Mouse (Mus musculus) forebrain, embryonic 12.5 days (tissue): ENCODE measurements at regions not wholly inside any gene's neighbourhood (a gene's known extent, or its start where the extent isn't known, plus 50 kb on each side); places are given as distances from the start of the nearest gene placed in this dataset.
A peak's percentile ranks its signal among the peaks of the same experiment; 100 is the strongest.

Experiments
- ATAC-seq: fragments of 200-750 bp; cut with Nextera tagmentation; 2 replicates; pipeline ENCODE4 v1.8.0; 2017; ENCODE audit warnings: moderate TSS enrichment; ENCODE audit not compliant: low FRiP score
- H3K27ac ChIP-seq: fragments of 300-500 bp; sonication (generic); 2 replicates; pipeline ENCODE4 v1.5.1; 2016; ENCODE audit warnings: mild to moderate bottlenecking
- H3K27me3 ChIP-seq: fragments of 300-500 bp; sonication (generic); 2 replicates; pipeline ENCODE4 v1.6.1; 2016; ENCODE audit warnings: mild to moderate bottlenecking
- H3K36me3 ChIP-seq: fragments of 300-500 bp; sonication (generic); replicated peaks from 2 replicates; pipeline ENCODE4 v1.6.1; 2016; ENCODE audit warnings: mild to moderate bottlenecking
- H3K4me1 ChIP-seq: fragments of 300-500 bp; sonication (generic); 2 replicates; pipeline ENCODE4 v1.6.1; 2016
- H3K4me2 ChIP-seq: fragments of 300-500 bp; sonication (generic); 2 replicates; pipeline ENCODE4 v1.6.1; 2016; ENCODE audit warnings: mild to moderate bottlenecking, moderate library complexity
- H3K4me3 ChIP-seq: fragments of 300-500 bp; sonication (generic); replicated peaks from 2 replicates; pipeline ENCODE4 v1.5.1; 2016; ENCODE audit warnings: mild to moderate bottlenecking
- H3K9ac ChIP-seq: fragments of 300-500 bp; sonication (generic); 2 replicates; pipeline ENCODE4 v1.6.1; 2016; ENCODE audit warnings: mild to moderate bottlenecking
- H3K9me3 ChIP-seq: fragments of 300-500 bp; sonication (generic); 2 replicates; pipeline ENCODE4 v1.6.1; 2016
- WGBS: fragments of 180-500 bp; shearing (Covaris S2); methylation state at CpG from one replicate; pipeline ENCODE4 v1.1.7; 2016; 5-methylcytosine and 5-hydroxymethylcytosine counted together

- H3K9ac ChIP-seq = no peak overlapping the region
- ATAC-seq = no peak
Observed at GRCm38 (mm10) chr3:80631391-80631790, 171.2 kb downstream of the Gria2 start.

GRCm38 (mm10) chr3:80610414-80610813 lies 192.2 kb downstream of the Gria2 start:
- Histone ChIP-seq H3K27me3 (no peaks in the 10 kb centered on the region), H3K4me1 (peaks cover 5% of the 10 kb centered on the region), H3K9ac (no peak overlapping the region), H3K4me3 (no peak overlapping the region), H3K27ac (no peak overlapping the region), H3K9me3 (no peaks in the 10 kb centered on the region), H3K36me3 (no peaks in the 10 kb centered on the region), H3K4me2 (no peak overlapping the region)
- 83% methylated on average over 2 of the region's 2 CpGs for WGBS
- no peak for ATAC-seq

More at GRCm38 (mm10) chr3:80631391-80631790, 171.2 kb downstream of the Gria2 start:
- Histone ChIP-seq H3K9me3 (no peaks in the 10 kb centered on the region), H3K27ac (no peak overlapping the region), H3K4me1 (no peaks in the 10 kb centered on the region), H3K4me2 (no peak overlapping the region), H3K4me3 (no peak overlapping the region), H3K36me3 (no peaks in the 10 kb centered on the region), H3K27me3 (no peaks in the 10 kb centered on the region)

GRCm38 (mm10) chr3:80608467-80608866 lies 194.2 kb downstream of the Gria2 start:
- Histone ChIP-seq H3K36me3 (no peaks in the 10 kb centered on the region), H3K4me3 (no peak overlapping the region), H3K27me3 (no peaks in the 10 kb centered on the region), H3K9ac (no peak overlapping the region), H3K4me1 (peaks cover 5% of the 10 kb centered on the region), H3K9me3 (no peaks in the 10 kb centered on the region), H3K4me2 (no peak overlapping the region), H3K27ac (no peak overlapping the region)
- ATAC-seq = peak; percentile 86
- 9% methylated on average over 4 of the region's 4 CpGs for WGBS

GRCm38 (mm10) chr3:80607809-80608208 lies 194.8 kb downstream of the Gria2 start:
- Histone ChIP-seq H3K4me3 (no peak overlapping the region), H3K4me2 (no peak overlapping the region), H3K36me3 (no peaks in the 10 kb centered on the region), H3K27ac (no peak overlapping the region), H3K9ac (no peak overlapping the region), H3K4me1 (peaks cover 5% of the 10 kb centered on the region), H3K9me3 (no peaks in the 10 kb centered on the region), H3K27me3 (no peaks in the 10 kb centered on the region)
- 9% methylated on average over 2 of the region's 2 CpGs for WGBS
- peak; percentile 73 for ATAC-seq

GRCm38 (mm10) chr3:80597549-80597948 lies 205.1 kb downstream of the Gria2 start:
- Histone ChIP-seq H3K4me3 (no peak overlapping the region), H3K9me3 (no peaks in the 10 kb centered on the region), H3K27me3 (no peaks in the 10 kb centered on the region), H3K4me1 (no peaks in the 10 kb centered on the region), H3K4me2 (no peak overlapping the region), H3K9ac (no peak overlapping the region), H3K36me3 (no peaks in the 10 kb centered on the region), H3K27ac (no peak overlapping the region)
- no peak for ATAC-seq

- Histone ChIP-seq H3K27ac (no peak overlapping the region), H3K4me2 (no peak overlapping the region), H3K36me3 (no peaks in the 10 kb centered on the region), H3K9me3 (no peaks in the 10 kb centered on the region), H3K4me1 (no peaks in the 10 kb centered on the region), H3K9ac (no peak overlapping the region), H3K27me3 (no peaks in the 10 kb centered on the region), H3K4me3 (no peak overlapping the region)
- no peak for ATAC-seq
Observed at GRCm38 (mm10) chr3:80567514-80567913, 235.1 kb downstream of the Gria2 start.

GRCm38 (mm10) chr3:80566236-80566635 lies 236.4 kb downstream of the Gria2 start:
- H3K4me2 ChIP-seq = no peak overlapping the region
- H3K4me1 ChIP-seq = no peaks in the 10 kb centered on the region
- WGBS = 40% methylated on average over 3 of the region's 3 CpGs
- no peak overlapping the region for H3K4me3 ChIP-seq
- no peak overlapping the region for H3K9ac ChIP-seq
- H3K9me3 ChIP-seq = no peaks in the 10 kb centered on the region
- H3K36me3 ChIP-seq = no peaks in the 10 kb centered on the region
- H3K27ac ChIP-seq = no peak overlapping the region
- no peaks in the 10 kb centered on the region for H3K27me3 ChIP-seq
- ATAC-seq = peak; percentile 11; the same call in 1 of the 2 replicates

- no peaks in the 10 kb centered on the region for H3K9me3 ChIP-seq
- no peaks in the 10 kb centered on the region for H3K4me1 ChIP-seq
- no peak overlapping the region for H3K4me2 ChIP-seq
- no peaks in the 10 kb centered on the region for H3K36me3 ChIP-seq
- H3K4me3 ChIP-seq = no peak overlapping the region
- H3K27me3 ChIP-seq = no peaks in the 10 kb centered on the region
- H3K27ac ChIP-seq = no peak overlapping the region
- no peak for ATAC-seq
- H3K9ac ChIP-seq = no peak overlapping the region
Observed at GRCm38 (mm10) chr3:80546151-80546695, 256.4 kb downstream of the Gria2 start.

GRCm38 (mm10) chr3:80543783-80544182 lies 258.9 kb downstream of the Gria2 start:
- 41% methylated on average over 1 of the region's 1 CpGs for WGBS
- Histone ChIP-seq H3K9ac (no peak overlapping the region), H3K4me3 (no peak overlapping the region), H3K36me3 (no peaks in the 10 kb centered on the region), H3K4me1 (no peaks in the 10 kb centered on the region), H3K4me2 (no peak overlapping the region), H3K27ac (no peak overlapping the region), H3K9me3 (no peaks in the 10 kb centered on the region), H3K27me3 (no peaks in the 10 kb centered on the region)
- no peak for ATAC-seq

- no peak overlapping the region for H3K4me2 ChIP-seq
- H3K9ac ChIP-seq = no peak overlapping the region
- H3K27me3 ChIP-seq = no peaks in the 10 kb centered on the region
- no peaks in the 10 kb centered on the region for H3K36me3 ChIP-seq
- no peaks in the 10 kb centered on the region for H3K9me3 ChIP-seq
- H3K4me3 ChIP-seq = no peak overlapping the region
- no peak for ATAC-seq
- H3K27ac ChIP-seq = no peak overlapping the region
- no peaks in the 10 kb centered on the region for H3K4me1 ChIP-seq
Observed at GRCm38 (mm10) chr3:80541382-80541781, 261.3 kb downstream of the Gria2 start.

- Histone ChIP-seq H3K4me3 (no peak overlapping the region), H3K36me3 (no peaks in the 10 kb centered on the region), H3K4me1 (no peaks in the 10 kb centered on the region), H3K9ac (no peak overlapping the region), H3K27ac (no peak overlapping the region), H3K9me3 (no peaks in the 10 kb centered on the region), H3K27me3 (no peaks in the 10 kb centered on the region), H3K4me2 (no peak overlapping the region)
- no peak for ATAC-seq
- 82% methylated on average over 4 of the region's 4 CpGs for WGBS
Observed at GRCm38 (mm10) chr3:80533706-80534349, 268.8 kb downstream of the Gria2 start.

GRCm38 (mm10) chr3:80514026-80514425 lies 288.6 kb downstream of the Gria2 start:
- H3K27ac ChIP-seq = no peak overlapping the region
- H3K4me1 ChIP-seq = no peaks in the 10 kb centered on the region
- ATAC-seq = no peak
- H3K36me3 ChIP-seq = no peaks in the 10 kb centered on the region
- no peak overlapping the region for H3K4me2 ChIP-seq
- H3K9ac ChIP-seq = no peak overlapping the region
- H3K9me3 ChIP-seq = no peaks in the 10 kb centered on the region
- no peaks in the 10 kb centered on the region for H3K27me3 ChIP-seq
- WGBS = 50% methylated on average over 1 of the region's 1 CpGs
- no peak overlapping the region for H3K4me3 ChIP-seq

- no peak for ATAC-seq
- no peaks in the 10 kb centered on the region for H3K27me3 ChIP-seq
- WGBS = 73% methylated on average over 1 of the region's 1 CpGs
- H3K9me3 ChIP-seq = no peaks in the 10 kb centered on the region
- no peaks in the 10 kb centered on the region for H3K36me3 ChIP-seq
- no peak overlapping the region for H3K4me2 ChIP-seq
- no peak overlapping the region for H3K27ac ChIP-seq
- no peak overlapping the region for H3K9ac ChIP-seq
- no peaks in the 10 kb centered on the region for H3K4me1 ChIP-seq
- no peak overlapping the region for H3K4me3 ChIP-seq
Observed at GRCm38 (mm10) chr3:80509185-80509584, 293.4 kb downstream of the Gria2 start.
